Mouse (Mus musculus) left cerebral cortex, adult 11 months (tissue): Measurements from ENCODE around the gene Naa25.

ENCODE experiments used
- DNase-seq: peaks from one replicate; pipeline ENCODE4 v3.0.0; 2022; ENCODE audit warnings: low spot score

Naa25 gene

GRCm38 (mm10) chr5:121393402-121393801 is 4.3 kb upstream of the Naa25 start:
- DNase-seq: no peak

- no peak for DNase-seq
Measured at GRCm38 (mm10) chr5:121395621-121396020, 2.1 kb upstream of the Naa25 start.

GRCm38 (mm10) chr5:121398146-121398964 is 619 bp downstream of the Naa25 start:
- no peak for DNase-seq

GRCm38 (mm10) chr5:121398965-121399462 is 1.3 kb downstream of the Naa25 start:
- DNase-seq: no peak

GRCm38 (mm10) chr5:121399540-121399939 is 1.8 kb downstream of the Naa25 start:
- DNase-seq: no peak

GRCm38 (mm10) chr5:121400064-121400463 is 2.3 kb downstream of the Naa25 start:
- no peak for DNase-seq

GRCm38 (mm10) chr5:121400849-121401248 is 3.1 kb downstream of the Naa25 start:
- no peak for DNase-seq

GRCm38 (mm10) chr5:121407856-121408255 is 10.1 kb downstream of the Naa25 start:
- no peak for DNase-seq

- no peak for DNase-seq
Measured at GRCm38 (mm10) chr5:121410975-121411374, 13.2 kb downstream of the Naa25 start.

GRCm38 (mm10) chr5:121420721-121421120 is 23.0 kb downstream of the Naa25 start:
- DNase-seq: no peak

GRCm38 (mm10) chr5:121422787-121423186 is 25.1 kb downstream of the Naa25 start:
- no peak for DNase-seq

GRCm38 (mm10) chr5:121423297-121423696 is 25.6 kb downstream of the Naa25 start:
- DNase-seq: no peak

GRCm38 (mm10) chr5:121428954-121429353 is 31.2 kb downstream of the Naa25 start:
- no peak for DNase-seq

GRCm38 (mm10) chr5:121438131-121438530 is 40.4 kb downstream of the Naa25 start:
- DNase-seq: no peak

- no peak for DNase-seq
Measured at GRCm38 (mm10) chr5:121438756-121439155, 41.0 kb downstream of the Naa25 start.

- DNase-seq: no peak
Measured at GRCm38 (mm10) chr5:121443548-121443947, 45.8 kb downstream of the Naa25 start.

- no peak for DNase-seq
Measured at GRCm38 (mm10) chr5:121444870-121445269, 47.1 kb downstream of the Naa25 start.

GRCm38 (mm10) chr5:121448450-121448849 is 50.7 kb downstream of the Naa25 start:
- DNase-seq: no peak

- no peak for DNase-seq
Measured at GRCm38 (mm10) chr5:121449976-121450375, 52.2 kb downstream of the Naa25 start.

- DNase-seq: no peak
Measured at GRCm38 (mm10) chr5:121450476-121450875, 52.7 kb downstream of the Naa25 start.

- no peak for DNase-seq
Measured at GRCm38 (mm10) chr5:121451203-121451602, 53.5 kb downstream of the Naa25 start.

- DNase-seq: no peak
Measured at GRCm38 (mm10) chr5:121451644-121452025, 53.9 kb downstream of the Naa25 start, which contains the start of gene Tmem116. Gene Tmem116 (plus strand): TSS chr5:121451893.

- DNase-seq: peak; percentile 94
Measured at GRCm38 (mm10) chr5:121452026-121452869, 54.5 kb downstream of the Naa25 start, which contains the start of gene Erp29. Gene Erp29 (minus strand): TSS chr5:121452506.
